Mouse (Mus musculus): ENCODE results near the gene Shld1. TPM values are rescaled to one million over a fixed set of nuclear protein-coding genes. Genes with fewer than 3 reads are reported as not detected.

Shld1 gene
- polyA plus RNA-seq, 1 experiment from 2014 or later: 13.7 TPM

GRCm38 (mm10) chr2:132698420-132698819 lies 11.7 kb downstream of the Shld1 start:
- Histone ChIP-seq H3K9me3 (ENCODE audit: control insufficient read depth, low read length) (no peaks in the 10 kb centered on the region), H3K36me3 (ENCODE audit: control insufficient read depth, insufficient read depth, low read length) (no peaks in the 10 kb centered on the region), H3K4me2 (ENCODE audit: low read depth, low read length) (no peak overlapping the region), H3K9ac (ENCODE audit: low read depth, low read length) (no peak overlapping the region), H3K4me3 (ENCODE audit: low read length) (no peak overlapping the region), H3K27me3 (replicated peaks; ENCODE audit: control insufficient read depth, insufficient read depth, low read length) (no peaks in the 10 kb centered on the region), H3K4me1 (ENCODE audit: control insufficient read depth, insufficient read depth, low read length) (peaks cover 2% of the 10 kb centered on the region; the same call in 1 of the 2 replicates), H3K27ac (ENCODE audit: low read length) (no peak overlapping the region; the same call in 1 of the 2 replicates)
- WGBS: 54% methylated on average over 6 of the region's 6 CpGs
- peak; percentile 76 for ATAC-seq

- Histone ChIP-seq H3K4me3 (ENCODE audit: low read length) (no peak overlapping the region), H3K9me3 (ENCODE audit: control insufficient read depth, low read length) (no peaks in the 10 kb centered on the region), H3K27ac (ENCODE audit: low read length) (no peak overlapping the region), H3K4me1 (ENCODE audit: control insufficient read depth, insufficient read depth, low read length) (peaks cover 2% of the 10 kb centered on the region; the same call in 1 of the 2 replicates), H3K36me3 (ENCODE audit: control insufficient read depth, insufficient read depth, low read length) (no peaks in the 10 kb centered on the region), H3K27me3 (replicated peaks; ENCODE audit: control insufficient read depth, insufficient read depth, low read length) (no peaks in the 10 kb centered on the region), H3K9ac (ENCODE audit: low read depth, low read length) (no peak overlapping the region), H3K4me2 (ENCODE audit: low read depth, low read length) (no peak overlapping the region)
- no peak for ATAC-seq
- WGBS: 96% methylated on average over 4 of the region's 4 CpGs
These were observed 14.2 kb downstream of the Shld1 start for GRCm38 (mm10) chr2:132700921-132701320.

GRCm38 (mm10) chr2:132701451-132701886 lies 14.7 kb downstream of the Shld1 start:
- Histone ChIP-seq H3K4me2 (ENCODE audit: low read depth, low read length) (no peak overlapping the region), H3K9me3 (ENCODE audit: control insufficient read depth, low read length) (no peaks in the 10 kb centered on the region)

GRCm38 (mm10) chr2:132705251-132705992 lies 18.7 kb downstream of the Shld1 start:
- Histone ChIP-seq H3K27me3 (replicated peaks; ENCODE audit: control insufficient read depth, insufficient read depth, low read length) (no peaks in the 10 kb centered on the region), H3K9ac (ENCODE audit: low read depth, low read length) (no peak overlapping the region), H3K36me3 (ENCODE audit: control insufficient read depth, insufficient read depth, low read length) (no peaks in the 10 kb centered on the region), H3K4me2 (ENCODE audit: low read depth, low read length) (no peak overlapping the region), H3K27ac (ENCODE audit: low read length) (no peak overlapping the region), H3K4me3 (ENCODE audit: low read length) (no peak overlapping the region), H3K4me1 (ENCODE audit: control insufficient read depth, insufficient read depth, low read length) (no peaks in the 10 kb centered on the region), H3K9me3 (ENCODE audit: control insufficient read depth, low read length) (no peaks in the 10 kb centered on the region)
- ATAC-seq: no peak
- WGBS: 76% methylated on average over 10 of the region's 10 CpGs

More at GRCm38 (mm10) chr2:132701451-132701886, 14.7 kb downstream of the Shld1 start:
- H3K4me3 ChIP-seq (ENCODE audit: low read length): no peak overlapping the region
- no peaks in the 10 kb centered on the region for H3K27me3 ChIP-seq (replicated peaks; ENCODE audit: control insufficient read depth, insufficient read depth, low read length)
- WGBS: 21% methylated on average over 7 of the region's 7 CpGs
- no peak overlapping the region for H3K27ac ChIP-seq (ENCODE audit: low read length)
- H3K36me3 ChIP-seq (ENCODE audit: control insufficient read depth, insufficient read depth, low read length): no peaks in the 10 kb centered on the region
- no peak for ATAC-seq
- no peak overlapping the region for H3K9ac ChIP-seq (ENCODE audit: low read depth, low read length)
- peaks cover 2% of the 10 kb centered on the region; the same call in 1 of the 2 replicates for H3K4me1 ChIP-seq (ENCODE audit: control insufficient read depth, insufficient read depth, low read length)

GRCm38 (mm10) chr2:132706309-132706708 lies 19.6 kb downstream of the Shld1 start:
- no peak overlapping the region for H3K4me2 ChIP-seq (ENCODE audit: low read depth, low read length)
- 81% methylated on average over 3 of the region's 3 CpGs for WGBS
- H3K9ac ChIP-seq (ENCODE audit: low read depth, low read length): no peak overlapping the region
- H3K9me3 ChIP-seq (ENCODE audit: control insufficient read depth, low read length): no peaks in the 10 kb centered on the region
- no peaks in the 10 kb centered on the region for H3K4me1 ChIP-seq (ENCODE audit: control insufficient read depth, insufficient read depth, low read length)
- no peaks in the 10 kb centered on the region for H3K27me3 ChIP-seq (replicated peaks; ENCODE audit: control insufficient read depth, insufficient read depth, low read length)
- H3K27ac ChIP-seq (ENCODE audit: low read length): no peak overlapping the region
- no peak overlapping the region for H3K4me3 ChIP-seq (ENCODE audit: low read length)
- no peak for ATAC-seq
- H3K36me3 ChIP-seq (ENCODE audit: control insufficient read depth, insufficient read depth, low read length): no peaks in the 10 kb centered on the region

- Histone ChIP-seq H3K36me3 (ENCODE audit: control insufficient read depth, insufficient read depth, low read length) (no peaks in the 10 kb centered on the region), H3K9ac (ENCODE audit: low read depth, low read length) (no peak overlapping the region), H3K27ac (ENCODE audit: low read length) (no peak overlapping the region), H3K9me3 (ENCODE audit: control insufficient read depth, low read length) (no peaks in the 10 kb centered on the region), H3K4me1 (ENCODE audit: control insufficient read depth, insufficient read depth, low read length) (no peaks in the 10 kb centered on the region), H3K4me2 (ENCODE audit: low read depth, low read length) (no peak overlapping the region), H3K27me3 (replicated peaks; ENCODE audit: control insufficient read depth, insufficient read depth, low read length) (no peaks in the 10 kb centered on the region), H3K4me3 (ENCODE audit: low read length) (no peak overlapping the region)
- no peak for ATAC-seq
- WGBS: 69% methylated on average over 2 of the region's 2 CpGs
These were observed 23.8 kb downstream of the Shld1 start for GRCm38 (mm10) chr2:132710488-132710887.

GRCm38 (mm10) chr2:132712061-132712460 lies 25.3 kb downstream of the Shld1 start:
- no peak for ATAC-seq
- WGBS: 87% methylated on average over 8 of the region's 8 CpGs

GRCm38 (mm10) chr2:132714522-132714921 lies 27.8 kb downstream of the Shld1 start:
- WGBS: 88% methylated on average over 7 of the region's 7 CpGs
- H3K9ac ChIP-seq (ENCODE audit: low read depth, low read length): no peak overlapping the region
- no peak for ATAC-seq
- no peaks in the 10 kb centered on the region for H3K4me1 ChIP-seq (ENCODE audit: control insufficient read depth, insufficient read depth, low read length)
- no peaks in the 10 kb centered on the region for H3K27me3 ChIP-seq (replicated peaks; ENCODE audit: control insufficient read depth, insufficient read depth, low read length)
- H3K9me3 ChIP-seq (ENCODE audit: control insufficient read depth, low read length): no peaks in the 10 kb centered on the region
- no peak overlapping the region for H3K27ac ChIP-seq (ENCODE audit: low read length)
- no peak overlapping the region for H3K4me2 ChIP-seq (ENCODE audit: low read depth, low read length)
- H3K4me3 ChIP-seq (ENCODE audit: low read length): no peak overlapping the region
- H3K36me3 ChIP-seq (ENCODE audit: control insufficient read depth, insufficient read depth, low read length): no peaks in the 10 kb centered on the region

More at GRCm38 (mm10) chr2:132712061-132712460, 25.3 kb downstream of the Shld1 start:
- Histone ChIP-seq H3K27ac (ENCODE audit: low read length) (no peak overlapping the region), H3K4me1 (ENCODE audit: control insufficient read depth, insufficient read depth, low read length) (no peaks in the 10 kb centered on the region), H3K36me3 (ENCODE audit: control insufficient read depth, insufficient read depth, low read length) (no peaks in the 10 kb centered on the region), H3K4me3 (ENCODE audit: low read length) (no peak overlapping the region), H3K27me3 (replicated peaks; ENCODE audit: control insufficient read depth, insufficient read depth, low read length) (no peaks in the 10 kb centered on the region), H3K4me2 (ENCODE audit: low read depth, low read length) (no peak overlapping the region), H3K9ac (ENCODE audit: low read depth, low read length) (no peak overlapping the region), H3K9me3 (ENCODE audit: control insufficient read depth, low read length) (no peaks in the 10 kb centered on the region)

- Histone ChIP-seq H3K9me3 (ENCODE audit: control insufficient read depth, low read length) (no peaks in the 10 kb centered on the region), H3K9ac (ENCODE audit: low read depth, low read length) (no peak overlapping the region), H3K4me3 (ENCODE audit: low read length) (no peak overlapping the region), H3K4me2 (ENCODE audit: low read depth, low read length) (no peak overlapping the region), H3K36me3 (ENCODE audit: control insufficient read depth, insufficient read depth, low read length) (no peaks in the 10 kb centered on the region), H3K27me3 (replicated peaks; ENCODE audit: control insufficient read depth, insufficient read depth, low read length) (no peaks in the 10 kb centered on the region), H3K4me1 (ENCODE audit: control insufficient read depth, insufficient read depth, low read length) (no peaks in the 10 kb centered on the region), H3K27ac (ENCODE audit: low read length) (no peak overlapping the region)
- WGBS: 94% methylated on average over 3 of the region's 3 CpGs
- no peak for ATAC-seq
These were observed 28.2 kb downstream of the Shld1 start for GRCm38 (mm10) chr2:132714946-132715345.

All from intestine, embryonic 16.5 days (tissue).